Mouse (Mus musculus): ENCODE measurements around the gene Cbx6.
A peak's percentile ranks its signal among the peaks of the same experiment; 100 is the strongest.

Gene Cbx6

DNA sequence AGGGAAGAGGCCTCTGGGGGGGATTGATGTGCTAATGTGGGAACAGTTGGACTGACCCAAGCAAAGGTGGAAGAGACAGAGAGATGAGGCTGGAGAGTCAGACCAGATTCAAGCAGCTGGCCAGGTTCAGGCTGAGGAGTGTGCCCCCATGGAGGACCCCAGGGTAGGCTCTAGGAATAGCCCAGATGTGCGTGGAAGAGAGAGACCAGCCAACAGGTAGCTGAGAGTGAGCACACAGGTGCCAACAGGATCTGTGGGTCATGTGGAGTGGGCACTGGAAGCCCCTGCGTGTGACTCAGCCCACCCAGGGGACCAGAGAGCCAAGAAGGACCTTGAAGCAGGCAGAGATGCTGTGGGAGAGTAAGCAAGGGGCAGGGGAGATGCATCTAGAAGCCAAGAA lies 32.8 kb downstream of the Cbx6 start:
- DNase-seq: no peak

DNA sequence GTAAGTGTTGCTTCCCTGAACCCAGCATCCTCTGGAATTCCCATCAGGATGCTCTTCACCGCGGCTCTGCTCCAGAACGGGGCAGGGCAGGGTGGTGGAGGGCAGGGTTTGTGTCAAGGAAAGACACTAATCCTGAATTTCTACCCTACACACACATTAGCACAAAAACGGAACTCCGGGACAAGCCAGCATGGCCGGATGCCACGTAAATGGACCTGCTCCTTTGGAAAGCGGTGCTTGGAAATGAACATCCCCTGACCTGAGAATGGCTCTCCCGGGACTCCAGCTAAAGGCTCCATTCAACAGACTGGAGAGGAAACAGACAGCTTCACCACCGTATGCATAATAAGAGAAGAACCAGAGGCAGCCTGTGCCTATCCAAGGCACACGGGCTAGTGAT lies 33.8 kb downstream of the Cbx6 start:
- DNase-seq: no peak

DNA sequence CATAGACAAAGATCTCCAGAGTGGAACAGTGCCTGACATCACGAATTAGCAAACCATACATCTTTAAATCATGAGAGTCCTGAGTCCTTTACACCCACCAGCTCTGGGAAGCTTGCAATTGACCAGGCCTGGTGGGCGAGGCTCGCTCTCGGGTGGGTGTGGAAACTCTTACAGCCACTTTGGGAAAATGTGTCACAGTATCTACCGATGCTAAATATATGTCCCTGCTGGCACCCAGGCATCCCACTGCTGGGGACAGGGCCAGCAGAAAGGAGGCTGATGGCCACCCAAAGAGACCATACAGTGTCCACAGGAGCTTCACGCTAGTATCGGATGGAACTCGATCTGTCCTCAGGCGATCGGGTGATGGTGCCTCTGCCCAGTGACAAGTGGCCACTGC lies 35.9 kb downstream of the Cbx6 start:
- DNase-seq: no peak

DNA sequence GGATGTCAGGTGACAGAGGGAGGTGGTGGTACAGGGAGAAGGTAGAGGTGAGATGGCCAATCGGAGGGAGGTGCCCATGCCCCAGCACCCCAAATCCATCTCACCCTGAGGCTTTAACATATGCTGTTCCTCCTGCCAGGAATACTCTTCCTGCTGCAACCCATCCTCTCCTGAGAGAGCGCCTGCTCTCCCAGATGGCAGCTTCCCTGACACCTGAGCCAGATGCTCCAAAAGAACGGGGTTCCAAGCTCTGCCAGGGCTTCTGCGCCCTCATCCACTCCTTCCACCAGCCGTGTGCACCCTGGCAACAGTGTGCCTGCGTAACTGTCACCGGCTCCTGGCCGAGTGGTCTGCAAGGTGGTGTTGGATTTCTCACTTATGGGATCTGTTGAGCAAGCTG lies 36.8 kb downstream of the Cbx6 start:
- DNase-seq: no peak

DNA sequence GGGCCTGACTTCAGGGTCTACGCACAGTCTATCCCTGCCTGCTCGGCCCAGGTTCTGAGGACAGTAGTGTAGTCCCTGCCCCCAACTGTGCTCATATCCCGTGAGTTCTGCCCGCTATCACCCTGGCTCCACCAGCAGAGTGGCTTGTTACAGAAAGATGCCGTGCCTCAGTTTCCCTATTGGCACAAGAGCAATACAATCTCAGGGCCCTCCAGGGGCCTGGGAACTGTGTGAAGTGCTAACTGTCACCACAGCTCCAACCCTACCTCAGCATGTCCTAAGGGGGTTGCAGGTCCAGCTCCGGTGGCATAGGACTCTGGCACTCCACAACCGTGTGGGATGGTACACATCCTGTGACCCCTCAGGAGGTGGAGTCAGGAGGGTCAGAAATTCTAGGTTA lies 37.4 kb downstream of the Cbx6 start:
- DNase-seq: no peak

DNA sequence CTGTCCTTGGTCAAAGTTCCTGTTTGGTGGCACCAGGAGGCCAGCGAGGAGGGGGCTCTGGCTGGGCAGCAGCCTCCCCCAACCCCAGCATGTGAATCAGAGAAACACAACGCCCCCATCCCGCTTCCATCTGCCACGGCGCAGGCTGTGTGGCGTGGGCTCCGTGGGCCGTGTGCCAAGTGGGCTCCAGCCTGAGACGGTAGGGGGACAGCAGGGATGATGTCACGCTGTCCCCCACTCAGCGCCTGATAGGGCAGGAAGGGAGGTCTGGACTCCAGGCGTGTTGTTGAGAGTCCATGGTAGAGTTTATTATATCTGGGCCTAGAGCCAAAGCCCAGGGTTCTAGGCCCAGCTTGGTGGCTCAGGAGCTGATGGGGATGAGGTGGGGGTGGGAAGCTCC lies 38.2 kb downstream of the Cbx6 start:
- DNase-seq: no peak

DNA sequence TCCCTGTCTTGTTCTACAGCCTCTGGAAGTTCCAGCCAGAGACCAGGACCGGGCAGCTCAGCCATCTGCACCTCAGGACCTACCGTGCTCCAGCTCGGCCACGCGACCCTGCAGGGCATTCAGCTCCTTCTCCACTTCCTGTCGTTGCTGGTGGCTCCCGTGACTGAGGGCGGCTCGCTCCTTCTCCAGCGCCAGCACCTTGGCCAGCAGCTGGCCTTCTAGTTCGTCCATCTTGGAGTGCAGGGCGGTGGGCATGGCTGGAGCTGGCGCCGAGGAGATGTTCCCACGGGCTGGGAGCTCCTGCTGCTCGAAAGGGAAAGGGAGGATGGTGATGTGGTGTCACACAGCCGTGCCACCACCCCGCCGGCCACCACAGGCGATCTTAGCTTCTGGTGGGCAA lies 40.3 kb downstream of the Cbx6 start:
- DNase-seq: no peak

DNA sequence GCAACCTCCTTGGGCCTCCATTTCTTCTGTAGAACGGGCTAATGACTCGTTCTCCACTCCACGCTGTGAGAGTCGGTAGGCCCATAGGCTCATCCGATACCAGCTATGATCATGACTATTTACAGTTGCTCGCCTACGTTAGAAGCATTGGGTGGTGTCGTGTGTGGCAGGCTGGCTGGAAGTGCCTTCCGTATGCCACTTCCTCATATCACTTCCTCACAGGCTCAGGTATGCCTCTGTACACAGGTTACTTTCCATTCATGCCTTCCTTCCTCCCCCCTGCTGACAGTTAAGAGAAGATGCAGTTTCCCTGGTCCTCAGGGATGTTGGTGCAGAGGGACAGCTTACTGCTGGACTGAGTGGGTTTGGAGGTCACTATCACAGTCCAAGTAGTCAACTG lies 41.4 kb downstream of the Cbx6 start:
- no peak for DNase-seq

DNA sequence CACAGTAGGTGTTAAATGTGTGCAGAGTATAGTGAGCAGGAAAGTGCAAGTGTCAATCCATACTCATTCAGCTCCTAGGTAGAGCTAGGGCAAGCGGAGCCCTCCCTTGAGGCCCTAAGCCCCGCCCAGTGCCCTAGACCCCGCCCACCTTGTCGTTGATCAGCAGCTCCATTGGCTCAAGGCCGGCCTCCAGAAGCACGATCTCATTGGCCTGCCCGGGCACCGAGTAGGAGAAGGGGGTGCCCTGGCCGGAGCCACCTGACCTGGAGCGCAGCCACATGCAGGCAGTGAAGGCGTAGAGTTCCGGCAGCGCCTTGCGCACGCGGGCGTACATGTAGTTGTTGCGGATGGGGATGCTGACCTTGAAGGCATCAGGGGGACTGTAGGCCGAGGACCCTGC lies 42.0 kb downstream of the Cbx6 start:
- no peak for DNase-seq

DNA sequence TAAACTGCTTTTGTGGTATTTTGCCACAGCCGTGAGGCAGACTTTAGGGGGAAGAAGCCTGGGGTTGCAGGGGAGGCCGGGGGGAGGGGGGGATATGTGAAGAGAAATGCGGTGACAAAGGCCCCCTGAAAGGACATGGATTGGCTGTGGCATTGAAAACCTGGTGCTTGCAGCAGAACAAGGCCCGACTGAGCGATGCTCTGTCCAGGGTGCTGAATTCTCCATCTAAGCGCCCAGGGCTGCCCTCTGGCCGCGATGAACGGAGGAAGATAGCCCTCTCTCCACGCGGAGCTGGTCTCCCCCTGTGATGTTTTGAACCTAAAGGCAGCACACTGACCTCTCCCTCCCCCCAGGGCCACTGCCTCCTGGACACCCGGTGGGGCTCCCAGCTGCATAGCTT lies 43.0 kb downstream of the Cbx6 start:
- DNase-seq: no peak

DNA sequence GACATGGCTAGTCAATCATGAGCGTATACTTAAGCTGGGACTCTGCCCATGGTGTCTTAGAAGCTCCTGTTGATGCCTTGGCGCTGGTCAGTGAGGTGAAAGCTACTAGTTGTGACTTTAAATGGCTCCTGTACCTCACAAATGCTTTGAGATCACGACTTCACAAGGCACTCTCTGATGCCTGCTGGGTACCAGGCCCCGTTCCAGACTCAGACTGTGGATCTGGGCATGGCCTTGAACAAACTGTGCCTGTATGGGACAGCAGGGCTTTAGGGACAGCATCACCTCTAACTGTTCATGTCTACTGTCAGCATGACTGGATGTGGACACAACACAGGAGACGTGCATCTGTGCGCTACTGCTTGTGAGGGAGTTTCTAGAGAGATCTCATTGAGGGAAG lies 43.6 kb downstream of the Cbx6 start:
- no peak for DNase-seq

DNA sequence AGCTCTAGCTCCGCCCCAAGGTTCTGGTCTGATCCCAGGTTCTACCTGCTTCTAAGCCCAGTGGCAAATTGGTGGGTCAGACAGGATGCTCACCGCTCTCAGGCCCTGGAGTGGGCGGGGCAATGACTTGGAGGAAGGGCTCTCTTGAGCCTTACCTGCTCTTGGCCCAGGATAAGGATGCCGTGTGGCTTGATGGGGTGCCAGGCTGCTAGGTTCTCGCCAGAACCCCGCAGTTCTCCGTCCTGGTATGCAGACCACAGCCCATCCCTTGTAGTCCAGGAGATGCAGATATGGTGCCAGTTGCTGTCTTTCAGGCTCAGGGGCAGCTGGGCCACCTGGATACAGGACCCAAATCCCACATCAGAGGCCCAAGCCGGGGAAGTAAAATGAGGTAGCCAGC lies 44.4 kb downstream of the Cbx6 start:
- no peak for DNase-seq

DNA sequence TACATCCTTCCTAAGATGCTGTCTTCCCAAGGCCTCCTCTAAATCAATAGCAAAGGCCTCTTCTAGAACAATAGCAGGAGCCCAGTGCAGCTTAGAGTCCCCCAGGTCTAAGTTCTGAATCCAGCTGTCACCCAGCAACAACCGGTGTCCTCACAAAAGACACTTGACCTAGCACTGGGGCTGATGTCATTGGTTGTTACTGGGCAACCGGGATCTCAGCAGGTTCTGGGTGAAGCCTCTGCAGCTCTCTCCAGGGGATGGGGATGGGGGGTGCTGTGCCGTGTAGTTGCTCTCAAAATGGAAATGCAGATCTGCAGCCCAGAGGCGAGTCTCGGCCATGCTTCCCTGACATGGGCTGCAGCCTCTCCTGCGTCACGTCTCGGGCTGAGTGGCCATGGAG lies 46.7 kb downstream of the Cbx6 start:
- no peak for DNase-seq

DNA sequence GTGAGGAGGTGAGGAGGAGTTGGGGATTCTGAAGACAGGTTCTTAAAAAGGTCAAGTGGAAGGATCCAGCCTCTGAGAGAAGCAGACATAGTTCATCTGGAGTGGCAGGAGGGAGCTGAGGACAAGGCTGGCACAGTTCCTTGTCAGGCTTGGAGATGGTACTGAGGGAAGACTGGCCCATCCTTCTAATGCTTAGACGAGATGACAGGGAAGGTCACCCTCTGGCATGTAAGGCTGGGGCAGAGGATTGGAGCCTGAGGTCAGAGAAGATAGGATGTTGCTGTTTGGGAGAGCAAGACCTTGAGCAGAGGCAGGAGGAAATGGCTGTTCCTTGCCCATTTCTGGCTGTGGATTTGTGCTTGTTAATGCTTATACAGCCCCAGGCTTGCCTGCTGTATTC lies 49.4 kb downstream of the Cbx6 start:
- DNase-seq: no peak

DNA sequence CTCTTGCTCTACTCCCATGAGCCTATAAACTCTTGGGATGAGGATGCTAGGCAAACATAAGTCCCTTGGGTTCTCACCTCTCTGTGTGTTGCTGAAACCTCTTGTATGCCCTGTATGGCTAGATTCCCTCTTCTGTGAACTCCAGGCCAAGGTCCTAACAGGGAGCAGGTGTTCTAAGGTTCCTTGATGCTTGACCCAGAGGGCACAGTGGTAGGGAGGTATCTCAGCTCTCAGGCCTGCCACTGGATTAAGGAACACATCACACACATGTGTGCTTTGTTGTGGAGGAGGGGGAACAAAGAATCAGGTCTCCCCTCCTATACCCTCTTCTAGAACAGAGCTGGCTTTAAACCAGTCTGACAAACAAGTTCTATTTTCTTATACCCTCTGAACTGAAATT lies 56.7 kb downstream of the Cbx6 start, which contains the start of gene Dnal4:
Dnal4 (minus strand) TSS at position 101 of the 400 bp plus-strand sequence.
- DNase-seq: no peak

DNA sequence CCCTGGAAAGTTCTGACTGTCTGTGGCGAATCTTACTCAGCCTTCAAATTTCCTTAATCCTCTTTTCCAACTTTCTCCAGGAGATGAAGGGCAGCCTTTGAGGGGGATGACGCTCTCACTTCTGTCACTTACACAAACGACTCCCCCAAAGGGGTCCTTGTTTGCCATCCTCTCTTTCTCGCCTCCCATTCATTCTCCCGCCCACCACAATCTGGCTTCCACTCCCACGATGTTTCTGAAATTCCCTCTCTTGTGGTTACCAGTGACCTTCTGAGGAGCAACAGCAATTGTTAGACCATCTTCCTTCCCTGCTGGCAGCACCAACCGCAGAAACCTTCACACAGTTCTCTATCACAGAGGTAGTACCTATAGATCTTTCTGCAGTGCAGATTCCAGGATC lies 58.8 kb downstream of the Cbx6 start:
- no peak for DNase-seq

DNA sequence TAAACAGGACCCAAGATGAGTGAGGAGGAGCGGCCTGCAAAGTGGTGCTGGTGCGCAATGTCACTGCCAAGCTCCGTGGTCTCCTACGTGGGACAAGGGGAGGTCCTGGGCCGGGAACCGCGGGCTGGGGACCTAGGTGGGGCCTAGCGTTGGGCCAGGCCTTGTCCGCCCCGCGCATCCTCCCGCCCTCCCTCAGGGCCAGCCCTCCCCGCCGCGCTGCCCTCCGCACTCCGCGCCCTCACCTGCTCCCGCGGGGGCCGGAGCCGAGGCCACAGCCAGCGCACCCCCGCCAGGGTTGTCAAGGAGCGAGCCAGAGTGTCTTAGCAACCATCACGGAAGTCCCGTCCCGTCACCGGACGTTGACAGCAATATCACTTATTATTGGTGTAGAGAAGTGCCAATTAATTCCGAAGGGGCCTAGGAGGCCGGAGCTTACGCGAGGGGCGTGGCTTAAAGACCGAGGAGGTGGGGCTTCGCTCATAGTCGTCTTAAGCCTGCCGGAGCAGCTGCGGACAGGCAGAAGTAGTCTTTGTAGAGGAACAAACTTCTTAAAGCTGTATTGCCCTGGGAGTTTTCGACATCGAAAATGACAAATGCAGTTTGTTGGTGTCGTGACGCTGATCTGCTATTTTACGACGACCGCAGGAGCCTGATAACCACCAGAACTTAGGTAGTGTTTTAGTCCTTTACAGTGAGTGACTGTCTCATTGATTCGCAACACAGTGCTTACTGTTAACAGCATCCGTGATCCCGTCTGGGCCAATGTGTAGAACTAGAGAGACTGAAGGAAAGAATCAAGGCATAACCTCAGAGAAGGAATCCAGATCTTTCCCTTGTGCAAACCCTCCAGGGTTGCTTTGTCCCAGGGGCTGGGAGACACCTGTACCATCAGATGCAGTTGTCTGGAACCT lies 60.1 kb downstream of the Cbx6 start:
- DNase-seq: peak; percentile 91 to 96
